17 mouse cellular contexts compared by ENCODE assay signal in the genomic region with DNA sequence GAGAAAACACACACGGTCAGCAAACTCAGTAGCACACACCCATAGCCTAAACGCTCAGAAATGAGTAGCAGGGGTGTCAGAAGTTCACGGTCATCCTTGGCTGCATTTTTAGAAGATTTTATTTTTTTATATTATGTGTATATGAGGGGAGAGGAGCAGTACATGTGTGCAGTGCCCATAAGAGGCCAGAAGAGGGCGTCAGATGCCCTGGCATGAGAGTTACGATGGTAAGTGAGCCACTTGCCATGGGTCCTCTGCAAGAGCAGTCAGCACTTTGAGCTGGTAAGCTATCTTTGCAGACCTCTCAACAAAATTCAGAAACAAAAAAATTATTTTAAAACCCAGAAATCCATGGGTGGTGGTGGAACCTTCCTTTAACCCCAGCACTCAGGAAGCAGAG. TPM values are rescaled to one million over a fixed set of nuclear protein-coding genes. Genes with fewer than 3 reads are reported as not detected.
A peak's percentile ranks its signal among the peaks of the same experiment; 100 is the strongest.
DNase-seq lines count a peak whose midpoint lies in the region; ATAC-seq and TF ChIP-seq lines count a peak whose summit lies in the region.
"Had no signal": no experiment of that assay in that cellular context is flagged by ENCODE, and none has a peak within 500 bp of the region (broad histone marks: within the 10 kb centered on the region; RNA-seq: fewer than 3 reads in every experiment).

No protein-coding gene starts in this region.

- no peak overlapping the region for H3K27ac ChIP-seq in intestine, postnatal 0 days (ENCODE audit: low read depth, low read length)
- no peak overlapping the region for H3K27ac ChIP-seq in intestine, embryonic 16.5 days (ENCODE audit: low read length)
- no peak overlapping the region for H3K27ac ChIP-seq in testis, adult 2 months (ENCODE audit: control insufficient read depth, insufficient read depth, low read depth, low read length)
- H3K27ac ChIP-seq in bone marrow, adult 2 months (ENCODE audit: control insufficient read depth, insufficient read depth, low read depth, low read length, poor library complexity): no peak overlapping the region
- no peak overlapping the region for H3K27ac ChIP-seq in kidney, embryonic 14.5 days (ENCODE audit: low read depth, low read length)
- H3K27ac ChIP-seq: embryonic facial prominence, embryonic 10.5 days; limb, embryonic 12.5 days; lung, embryonic 15.5 days had no signal

- no peak for ATAC-seq in intestine, postnatal 0 days
- no peak for ATAC-seq in intestine, embryonic 16.5 days
- ATAC-seq in kidney, embryonic 14.5 days (ENCODE audit: low FRiP score, low TSS enrichment): no peak
- ATAC-seq: inflammation-experienced regulatory T-cells, adult 6 months had no signal

- peak; percentile 41 for TF ChIP-seq CTCF in intestine, postnatal 0 days (IDR thresholded peaks at IDR 0.05; ENCODE audit: low read depth)
- TF ChIP-seq CTCF in testis, adult 2 months (IDR thresholded peaks at IDR 0.05; ENCODE audit: control insufficient read depth, insufficient read depth, insufficient replicate concordance, low read depth, low read length): peak; percentile 52; the same call in 1 of the 2 replicates
- TF ChIP-seq CTCF in bone marrow, adult 2 months (IDR thresholded peaks at IDR 0.05; ENCODE audit: control insufficient read depth, insufficient read depth, low read length): 0 out of 2 replicates have a peak, but pooled peaks have one; percentile 17

- no peak overlapping the region for H3K9ac ChIP-seq in intestine, postnatal 0 days (ENCODE audit: low read depth, low read length)
- no peak overlapping the region for H3K9ac ChIP-seq in intestine, embryonic 16.5 days (ENCODE audit: low read depth, low read length)
- no peak overlapping the region for H3K9ac ChIP-seq in kidney, embryonic 14.5 days (ENCODE audit: low read depth, low read length)
- H3K9ac ChIP-seq: limb, embryonic 12.5 days; lung, embryonic 15.5 days had no signal

- H3K4me3 ChIP-seq in intestine, postnatal 0 days (ENCODE audit: low read depth, low read length): no peak overlapping the region
- H3K4me3 ChIP-seq in intestine, embryonic 16.5 days (ENCODE audit: low read length): no peak overlapping the region
- H3K4me3 ChIP-seq in testis, adult 2 months (ENCODE audit: control insufficient read depth, low read depth, low read length): no peak overlapping the region
- H3K4me3 ChIP-seq in bone marrow, adult 2 months (replicated peaks; ENCODE audit: control insufficient read depth, low read depth, low read length): no peak overlapping the region
- H3K4me3 ChIP-seq in kidney, embryonic 14.5 days (ENCODE audit: low read length): no peak overlapping the region
- H3K4me3 ChIP-seq: embryonic facial prominence, embryonic 10.5 days; limb, embryonic 12.5 days; lung, embryonic 15.5 days; megakaryocyte, embryonic 14.5 days had no signal

- H3K36me3 ChIP-seq in intestine, postnatal 0 days (ENCODE audit: control insufficient read depth, insufficient read depth): peaks cover 82% of the 10 kb centered on the region
- peaks cover 24% of the 10 kb centered on the region for H3K36me3 ChIP-seq in intestine, embryonic 16.5 days (ENCODE audit: control insufficient read depth, insufficient read depth, low read length)
- no peaks in the 10 kb centered on the region for H3K36me3 ChIP-seq in testis, adult 2 months (ENCODE audit: control insufficient read depth, insufficient read depth, low read length)
- peaks cover 36% of the 10 kb centered on the region for H3K36me3 ChIP-seq in kidney, embryonic 14.5 days (ENCODE audit: control insufficient read depth, insufficient read depth, low read length)

- TF ChIP-seq POLR2A in testis, adult 2 months (IDR thresholded peaks at IDR 0.05; ENCODE audit: control insufficient read depth, low read depth, low read length): no peak
- no peak for TF ChIP-seq POLR2A in bone marrow, adult 2 months (IDR thresholded peaks at IDR 0.05; ENCODE audit: borderline replicate concordance, control insufficient read depth, low read depth, low read length)

- no peaks in the 10 kb centered on the region for H3K4me1 ChIP-seq in intestine, postnatal 0 days (replicated peaks; ENCODE audit: control insufficient read depth, insufficient read depth, low read length)
- peaks cover 4% of the 10 kb centered on the region; the same call in 1 of the 2 replicates for H3K4me1 ChIP-seq in intestine, embryonic 16.5 days (ENCODE audit: control insufficient read depth, insufficient read depth, low read length)
- H3K4me1 ChIP-seq in testis, adult 2 months (ENCODE audit: control insufficient read depth, insufficient read depth, low read length): no peaks in the 10 kb centered on the region
- no peaks in the 10 kb centered on the region for H3K4me1 ChIP-seq in bone marrow, adult 2 months (ENCODE audit: control insufficient read depth, insufficient read depth, low read length)
- H3K4me1 ChIP-seq in kidney, embryonic 14.5 days (ENCODE audit: control insufficient read depth, insufficient read depth, low read length): no peaks in the 10 kb centered on the region
- H3K4me1 ChIP-seq: limb, embryonic 12.5 days had no signal

- no peak for DNase-seq in testis, postnatal 14 days (ENCODE audit: low spot score)
- no peak for DNase-seq in heart, postnatal 4 days
- DNase-seq: cerebellum, adult 2 months; heart, adult 11 months; kidney, postnatal 4 days; thymus, adult 2 months had no signal

- H3K9me3 ChIP-seq in intestine, postnatal 0 days (ENCODE audit: control insufficient read depth): no peaks in the 10 kb centered on the region
- no peaks in the 10 kb centered on the region for H3K9me3 ChIP-seq in intestine, embryonic 16.5 days (ENCODE audit: control insufficient read depth, low read length)
- no peaks in the 10 kb centered on the region for H3K9me3 ChIP-seq in kidney, embryonic 14.5 days (ENCODE audit: control insufficient read depth, low read length)
- H3K9me3 ChIP-seq: embryonic facial prominence, embryonic 10.5 days; limb, embryonic 12.5 days; lung, embryonic 15.5 days; megakaryocyte, embryonic 14.5 days had no signal

- WGBS in intestine, postnatal 0 days: 91% methylated on average over 5 of the region's 5 CpGs
- WGBS in intestine, embryonic 16.5 days: 91% methylated on average over 5 of the region's 5 CpGs
- 89% methylated on average over 5 of the region's 5 CpGs for whole genome bisulfite sequencing in bone marrow, adult 2 months
- WGBS in kidney, embryonic 14.5 days: 88% methylated on average over 5 of the region's 5 CpGs

- H3K27me3 ChIP-seq in intestine, postnatal 0 days (replicated peaks; ENCODE audit: control insufficient read depth, insufficient read depth, low read length): no peaks in the 10 kb centered on the region
- no peaks in the 10 kb centered on the region for H3K27me3 ChIP-seq in intestine, embryonic 16.5 days (replicated peaks; ENCODE audit: control insufficient read depth, insufficient read depth, low read length)
- H3K27me3 ChIP-seq in testis, adult 2 months (ENCODE audit: control insufficient read depth, insufficient read depth, low read length): no peaks in the 10 kb centered on the region
- H3K27me3 ChIP-seq in kidney, embryonic 14.5 days (ENCODE audit: control insufficient read depth, insufficient read depth, low read length): no peaks in the 10 kb centered on the region
- H3K27me3 ChIP-seq: lung, embryonic 15.5 days; megakaryocyte, embryonic 14.5 days had no signal

- no peak overlapping the region for H3K4me2 ChIP-seq in intestine, postnatal 0 days (replicated peaks; ENCODE audit: low read depth)
- H3K4me2 ChIP-seq in intestine, embryonic 16.5 days (ENCODE audit: low read depth, low read length): no peak overlapping the region
- no peak overlapping the region for H3K4me2 ChIP-seq in kidney, embryonic 14.5 days (replicated peaks; ENCODE audit: low read depth, low read length)
- H3K4me2 ChIP-seq: limb, embryonic 12.5 days; lung, embryonic 15.5 days had no signal

RNA-seq across cellular contexts. Expression of gene Gm10277, which starts 40.6 kb away (rescaled TPM):
- polyA plus RNA-seq in intestine, postnatal 0 days (2015; fragmentation: Nextera tagmentation; extraction: Ambion mirVana): 0.53 and 0.72 TPM in 2 replicates
- polyA plus RNA-seq in intestine, embryonic 16.5 days (2015; fragmentation: Nextera tagmentation; extraction: Ambion mirVana): 0.89 and 1.0 TPM in 2 replicates
- not detected in 2 replicates for polyA plus RNA-seq in testis, adult 2 months (2012; rRNA removed)
- polyA plus RNA-seq in bone marrow, adult 2 months (2011; ENCODE audit: insufficient read depth, insufficient read length, low replicate concordance, missing spikeins): not detected in 2 replicates
- total RNA-seq in heart, postnatal 4 days (2021): not detected
- 0.92 and 1.4 TPM in 2 replicates for polyA plus RNA-seq in kidney, embryonic 14.5 days (2014; fragmentation: Nextera tagmentation; extraction: Ambion mirVana)
- total RNA-seq: monocyte, adult 5-6 weeks had no signal
- polyA plus RNA-seq: cerebellum, adult 2 months; thymus, adult 2 months had no signal
